Mouse (Mus musculus) testis, postnatal 10 days (tissue): ENCODE measurements around the gene Midn.

ENCODE experiments used
- DNase-seq: peaks from one replicate; pipeline ENCODE4 v3.0.0; 2021; ENCODE audit warnings: low spot score

The Midn gene

GRCm38 (mm10) chr10:80144159-80144558 is 3.9 kb upstream of the Midn start:
- no peak for DNase-seq

- DNase-seq, result peak; percentile 88
Measured at GRCm38 (mm10) chr10:80144864-80145838, 2.9 kb upstream of the Midn start.

GRCm38 (mm10) chr10:80145896-80146295 is 2.2 kb upstream of the Midn start:
- DNase-seq, result peak; percentile 70

GRCm38 (mm10) chr10:80146568-80147011 is 1.5 kb upstream of the Midn start:
- peak; percentile 60 for DNase-seq

GRCm38 (mm10) chr10:80147146-80147718 is 840 bp upstream of the Midn start:
- peak; percentile 55 for DNase-seq

DNA sequence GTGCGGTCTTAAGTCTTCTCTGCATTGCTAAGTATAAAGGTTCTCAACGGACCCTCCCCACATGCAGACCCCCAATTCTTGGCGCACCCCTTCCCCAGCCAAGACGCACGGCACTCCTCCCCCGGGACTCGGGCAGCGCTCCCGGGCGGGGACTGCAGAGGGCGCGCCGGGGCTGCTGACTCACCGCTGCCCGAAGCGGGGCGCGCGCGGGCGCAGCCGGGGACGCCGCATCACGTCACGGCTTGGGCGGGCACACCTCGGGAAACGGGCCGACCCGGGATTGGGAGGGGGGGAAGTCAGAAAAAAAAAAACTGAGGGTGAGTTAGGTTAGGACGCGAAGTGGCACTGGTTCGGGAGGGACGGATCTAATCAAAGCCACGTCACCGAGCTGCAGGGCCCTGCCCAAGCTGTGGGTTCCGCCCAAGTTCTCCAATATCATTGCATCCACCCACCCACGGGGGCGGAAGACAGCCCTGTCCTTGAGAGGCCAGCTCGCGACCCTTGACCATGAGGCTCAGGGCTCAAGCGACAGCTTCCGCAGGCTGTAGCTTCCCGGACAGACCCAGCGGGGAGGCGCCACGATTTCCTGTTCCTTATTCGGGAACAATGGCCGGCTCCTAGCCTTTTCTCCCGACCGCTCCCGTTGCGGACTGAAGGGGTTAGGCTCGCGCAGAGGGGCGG is 678 bp downstream of the Midn start:
- peak; percentile 96 for DNase-seq

- DNase-seq, result peak; percentile 95
Measured at GRCm38 (mm10) chr10:80149291-80150225, 1.5 kb downstream of the Midn start.

GRCm38 (mm10) chr10:80150226-80151210 is 2.4 kb downstream of the Midn start:
- DNase-seq, result peak; percentile 85

DNA sequence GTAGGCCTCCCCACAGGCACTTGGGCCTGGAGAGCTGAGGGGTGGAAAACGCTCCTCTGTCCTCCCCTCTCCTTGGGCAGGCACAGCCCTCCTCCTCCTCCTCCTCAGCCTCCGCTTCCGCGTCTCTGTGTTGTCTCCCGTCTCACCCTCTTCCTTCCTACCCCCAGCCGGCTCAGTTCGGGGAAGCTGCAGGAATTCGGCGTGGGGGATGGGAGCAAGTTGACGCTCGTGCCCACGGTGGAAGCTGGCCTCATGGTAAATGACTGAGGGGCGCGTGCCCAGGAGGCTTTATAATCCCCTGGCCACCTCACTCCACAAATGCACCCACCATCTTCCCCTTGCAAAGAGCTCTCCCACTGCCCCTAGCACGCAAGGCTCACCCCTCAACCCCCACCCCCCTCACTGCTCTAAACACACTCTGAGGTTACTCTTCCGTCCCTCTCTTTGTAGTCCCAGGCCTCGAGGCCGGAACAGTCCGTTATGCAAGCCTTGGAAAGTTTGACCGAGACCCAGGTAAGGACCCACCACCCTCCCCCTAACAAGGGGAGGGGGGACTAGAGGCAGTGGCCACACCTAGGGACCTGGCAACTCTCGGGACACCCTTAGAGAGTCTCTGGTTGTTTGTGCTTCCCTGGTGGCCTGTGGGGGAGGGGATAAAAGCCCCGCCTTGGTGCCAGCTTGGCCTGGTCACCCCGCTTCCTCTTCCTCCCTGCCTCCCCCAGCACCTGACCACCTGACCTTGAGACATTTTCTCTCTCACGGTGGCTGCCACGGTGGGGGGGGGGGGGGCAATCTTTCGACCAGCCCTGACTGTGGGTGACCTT is 3.4 kb downstream of the Midn start:
- peak; percentile 82 for DNase-seq

DNA sequence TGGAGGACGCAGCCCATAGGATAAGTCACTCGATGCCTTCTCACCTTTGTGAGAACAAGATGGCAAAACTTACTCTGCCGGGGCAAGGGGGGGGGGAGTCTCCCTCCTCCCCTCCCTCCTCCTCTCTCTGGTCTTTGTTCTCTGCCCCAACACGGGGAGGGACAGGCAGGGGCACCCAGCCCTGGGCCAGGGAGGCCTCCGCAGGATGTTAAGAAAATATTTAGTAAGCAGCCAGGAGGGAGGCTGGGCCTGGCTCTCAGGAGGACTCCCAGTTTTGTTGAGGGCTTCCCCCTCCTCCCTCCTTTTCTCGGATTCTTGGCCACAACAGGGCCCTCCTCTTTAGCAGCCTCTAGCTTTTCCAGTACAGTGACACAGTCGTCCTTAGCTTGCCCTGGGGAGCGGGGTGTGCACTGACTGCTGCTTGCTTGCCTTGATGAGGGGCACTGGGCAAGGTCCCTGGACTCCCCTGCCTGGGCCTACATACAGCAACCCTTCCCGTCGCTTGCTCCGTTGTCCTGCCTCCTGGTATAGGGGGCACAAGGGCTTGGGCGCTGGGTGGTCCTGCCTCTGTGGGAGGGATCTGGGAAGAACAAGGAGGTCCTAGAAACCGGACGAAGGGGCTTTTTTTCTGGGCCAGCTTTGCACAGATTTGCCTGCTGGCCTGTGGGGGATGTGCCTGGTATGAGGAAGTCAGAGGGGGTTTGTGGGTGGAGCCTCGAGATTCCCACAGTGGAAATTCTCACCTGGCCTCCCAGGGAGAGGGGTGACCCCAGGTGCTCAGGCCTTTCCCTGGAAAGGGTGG is 4.2 kb downstream of the Midn start:
- no peak for DNase-seq

GRCm38 (mm10) chr10:80152873-80153260 is 4.8 kb downstream of the Midn start:
- no peak for DNase-seq

GRCm38 (mm10) chr10:80153713-80154112 is 5.6 kb downstream of the Midn start:
- no peak for DNase-seq

DNA sequence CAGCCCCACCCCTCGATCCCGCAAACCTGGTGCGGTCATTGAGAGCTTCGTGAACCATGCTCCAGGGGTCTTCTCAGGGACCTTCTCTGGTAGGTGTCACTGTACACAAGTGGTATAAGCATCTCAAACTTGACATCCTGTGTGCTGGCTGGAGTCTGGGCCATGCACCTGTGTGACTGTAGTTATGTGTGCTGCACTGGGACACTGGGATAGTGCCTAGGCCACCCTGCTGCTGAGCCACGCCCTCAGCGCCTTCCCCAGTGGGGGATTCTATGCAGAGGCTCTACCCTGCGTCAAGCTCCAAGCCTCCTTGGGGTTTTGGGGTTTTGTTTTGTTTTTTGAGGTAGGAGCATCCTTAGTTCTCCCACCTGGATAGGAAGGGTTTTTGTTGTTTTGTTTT is 6.3 kb downstream of the Midn start:
- no peak for DNase-seq

- DNase-seq, result no peak
Measured at GRCm38 (mm10) chr10:80155277-80155676, 7.2 kb downstream of the Midn start.

- DNase-seq, result no peak
Measured at GRCm38 (mm10) chr10:80156002-80156751, 8.1 kb downstream of the Midn start.

- no peak for DNase-seq
Measured at GRCm38 (mm10) chr10:80156752-80157053, 8.6 kb downstream of the Midn start.

DNA sequence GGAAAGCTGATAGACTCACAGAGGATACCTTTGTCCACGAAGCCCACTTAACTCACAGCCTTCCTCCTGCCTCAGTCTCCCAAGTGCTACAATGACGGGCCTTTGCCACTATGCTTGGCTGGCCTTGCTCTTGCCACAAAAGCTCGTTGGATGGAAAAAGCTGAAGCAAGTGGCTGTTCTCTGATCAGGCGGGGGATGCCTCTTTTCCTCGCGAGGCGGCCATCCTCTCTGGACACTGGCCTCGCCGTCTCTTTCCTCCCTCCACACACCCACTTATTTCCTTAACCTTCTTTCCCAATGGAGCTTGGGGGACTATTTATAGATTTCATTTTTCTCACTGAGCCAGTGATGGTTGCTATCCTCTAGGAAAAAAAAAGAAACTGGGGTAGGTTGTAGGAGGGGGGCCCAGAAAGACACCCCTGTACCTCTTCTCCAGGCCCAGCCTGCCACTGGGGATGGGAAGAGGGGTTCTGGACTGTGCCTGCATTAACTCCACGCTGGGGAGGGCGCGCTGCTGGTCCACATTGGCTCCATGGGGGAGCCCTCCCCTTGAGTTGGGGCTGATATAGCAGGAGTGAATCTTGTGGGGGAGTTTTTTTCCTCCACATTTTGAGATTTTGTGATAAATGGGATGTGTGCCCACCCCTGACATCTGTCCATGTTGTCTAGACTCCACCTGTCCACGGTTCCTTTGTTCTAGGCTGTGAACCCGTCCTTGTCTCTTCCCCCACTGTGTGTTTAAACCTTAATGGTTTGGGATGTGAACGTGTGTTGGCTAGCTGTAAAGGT is 9.3 kb downstream of the Midn start:
- no peak for DNase-seq
